Mouse (Mus musculus) stomach, postnatal 0 days (tissue): ENCODE measurements around the gene Ccdc92b.

Source experiments
- CTCF ChIP-seq: IDR thresholded peaks from 2 replicates; pipeline ENCODE4 v1.5.1; 2016; ENCODE audit warnings: antibody characterized with exemption, low read depth, mild to moderate bottlenecking, moderate library complexity
- EP300 ChIP-seq: optimal IDR thresholded peaks from 2 replicates; pipeline ENCODE3; 2016; ENCODE audit warnings: antibody characterized with exemption

DNA sequence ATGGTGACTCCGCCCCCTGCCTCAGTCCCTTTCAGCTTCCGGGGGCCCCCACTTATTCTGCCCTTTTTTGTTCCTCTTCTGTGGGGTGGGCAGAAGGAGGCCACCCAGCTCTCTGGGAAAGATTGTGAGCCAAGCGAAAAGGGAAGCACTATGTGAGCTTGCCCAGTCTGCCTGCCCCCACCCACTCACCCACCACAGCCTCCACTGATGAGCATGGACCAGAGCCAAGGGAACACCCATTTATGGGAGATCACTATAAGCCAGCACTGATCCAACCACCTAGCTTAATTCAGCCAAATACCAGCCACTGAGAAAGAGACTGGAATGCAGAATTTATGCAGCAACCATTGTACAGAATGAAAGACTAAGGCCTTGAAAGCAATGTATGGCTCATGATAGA is 43.5 kb upstream of the Ccdc92b start:
- TF ChIP-seq CTCF (no peak), EP300 (no peak)
